Mouse (Mus musculus): ENCODE data around the gene Zxdc.

- no peak for TF ChIP-seq CTCF (IDR thresholded peaks at IDR 0.05 in 2 of 3, conservative IDR thresholded peaks at IDR 0.05 in 1 of 3; ENCODE audit: control insufficient read depth in 1 of 3, insufficient read depth in 1 of 3, low read depth in 2 of 3, low read length in 3 of 3, poor library complexity in 1 of 3, severe bottlenecking in 1 of 3)
- TF ChIP-seq TCF12 (IDR thresholded peaks at IDR 0.05; ENCODE audit: low read depth, low read length): no peak
- TF ChIP-seq TBP (IDR thresholded peaks at IDR 0.05; ENCODE audit: low read depth, low read length): no peak
- no peak for TF ChIP-seq EP300 (IDR thresholded peaks at IDR 0.05; ENCODE audit: low read depth in 1 of 2, low read length in 2 of 2)
- TF ChIP-seq BHLHE40 (IDR thresholded peaks at IDR 0.05; ENCODE audit: borderline replicate concordance, low read depth, low read length): no peak
- TF ChIP-seq SIN3A (IDR thresholded peaks at IDR 0.05; ENCODE audit: low read length): no peak
- no peak for TF ChIP-seq CHD1 (IDR thresholded peaks at IDR 0.05; ENCODE audit: low read depth, low read length)
- no peak for TF ChIP-seq E2F4 (IDR thresholded peaks at IDR 0.05; ENCODE audit: borderline replicate concordance, low read depth, low read length)
- no peak for TF ChIP-seq POLR2AphosphoS2 (IDR thresholded peaks at IDR 0.05; ENCODE audit: low read length)
- TF ChIP-seq ELF1 (IDR thresholded peaks at IDR 0.05; ENCODE audit: low read depth, low read length): no peak
- TF ChIP-seq GATA1 (IDR thresholded peaks at IDR 0.05; ENCODE audit: low read depth, low read length): no peak
- no peak for TF ChIP-seq POLR2A (IDR thresholded peaks at IDR 0.05; ENCODE audit: control insufficient read depth in 1 of 2, insufficient read depth in 1 of 2, low read depth in 1 of 2, low read length in 2 of 2, poor library complexity in 1 of 2)
These were observed 36.5 kb upstream of the Zxdc start, which contains the start of gene Uroc1 for GRCm38 (mm10) chr6:90332561-90333425.

Measured in MEL (cell line).